Mouse (Mus musculus) megakaryocyte, embryonic 14.5 days (primary cell): ENCODE results near the gene Foxb1. TPM values are rescaled to one million over a fixed set of nuclear protein-coding genes. Genes with fewer than 3 reads are reported as not detected.
A peak's percentile ranks its signal among the peaks of the same experiment; 100 is the strongest.

Source experiments
- H3K27me3 ChIP-seq: replicated peaks from 2 replicates; pipeline ENCODE3; 2012; ENCODE audit warnings: inconsistent platforms
- H3K36me3 ChIP-seq: replicated peaks from 2 replicates; pipeline ENCODE3; 2012; ENCODE audit warnings: low read length, inconsistent platforms, mixed read lengths
- H3K4me1 ChIP-seq: 2 replicates; pipeline ENCODE4 v1.6.1; 2012; ENCODE audit warnings: inconsistent platforms
- H3K4me3 ChIP-seq: replicated peaks from 2 replicates; pipeline ENCODE3; 2012; ENCODE audit warnings: moderate library complexity, mild to moderate bottlenecking, inconsistent platforms
- H3K9me3 ChIP-seq: 2 replicates; pipeline ENCODE4 v1.6.1; 2012; ENCODE audit warnings: inconsistent platforms
- FLI1 ChIP-seq: IDR thresholded peaks from 2 replicates; pipeline ENCODE4 v1.6.1; 2012; ENCODE audit warnings: low read length, inconsistent platforms, mixed read lengths
- GATA1 ChIP-seq: IDR thresholded peaks from 3 replicates; pipeline ENCODE4 v1.6.1; 2012; ENCODE audit warnings: mixed read lengths, low read length, inconsistent platforms, borderline replicate concordance
- polyA plus RNA-seq: library from polyadenylated mRNA; stranded (reverse); fragments of >175 nt; gene quantifications from 2 replicates; pipeline ENCODE4 v1.2.3, GENCODE M21; 2012; ENCODE audit warnings: low replicate concordance; ENCODE audit not compliant: insufficient read depth

The Foxb1 gene
- polyA plus RNA-seq, 1 experiment = not detected

GRCm38 (mm10) chr9:69715445-69715844 lies 45.3 kb downstream of the Foxb1 start:
- peaks cover 3% of the 10 kb centered on the region for H3K27me3 ChIP-seq
- TF ChIP-seq GATA1 (no peak), FLI1 (no peak)
- H3K9me3 ChIP-seq = peaks cover 10% of the 10 kb centered on the region
- peak overlapping the region; percentile 78 for H3K4me3 ChIP-seq
- H3K36me3 ChIP-seq = no peaks in the 10 kb centered on the region
- peaks cover 47% of the 10 kb centered on the region for H3K4me1 ChIP-seq

GRCm38 (mm10) chr9:69714346-69714745 lies 46.4 kb downstream of the Foxb1 start:
- no peaks in the 10 kb centered on the region for H3K36me3 ChIP-seq
- peaks cover 10% of the 10 kb centered on the region for H3K9me3 ChIP-seq
- H3K4me1 ChIP-seq = peaks cover 47% of the 10 kb centered on the region
- TF ChIP-seq GATA1 = no peak
- no peak for TF ChIP-seq FLI1
- peaks cover 3% of the 10 kb centered on the region for H3K27me3 ChIP-seq
- H3K4me3 ChIP-seq = no peak overlapping the region

- peaks cover 10% of the 10 kb centered on the region for H3K9me3 ChIP-seq
- TF ChIP-seq GATA1 (no peak), FLI1 (no peak)
- no peak overlapping the region for H3K4me3 ChIP-seq
Observed at GRCm38 (mm10) chr9:69713577-69714327, 47.0 kb downstream of the Foxb1 start.

GRCm38 (mm10) chr9:69712714-69713525 lies 47.8 kb downstream of the Foxb1 start:
- Histone ChIP-seq H3K4me1 (peaks cover 50% of the 10 kb centered on the region), H3K36me3 (no peaks in the 10 kb centered on the region), H3K9me3 (peaks cover 14% of the 10 kb centered on the region), H3K4me3 (no peak overlapping the region), H3K27me3 (peaks cover 3% of the 10 kb centered on the region)
- TF ChIP-seq FLI1 = no peak
- TF ChIP-seq GATA1 = no peak

More at GRCm38 (mm10) chr9:69713577-69714327, 47.0 kb downstream of the Foxb1 start:
- Histone ChIP-seq H3K36me3 (no peaks in the 10 kb centered on the region), H3K27me3 (peaks cover 3% of the 10 kb centered on the region), H3K4me1 (peaks cover 47% of the 10 kb centered on the region)

Other genes with a start within 250 kb of the Foxb1 start
- 29.5 and 45.8 TPM in 2 replicates for gene Bnip2, start 228.5 kb upstream of the Foxb1 start, polyA plus RNA-seq